Mouse (Mus musculus): ENCODE data around the gene Rrp1. TPM values are rescaled to one million over a fixed set of nuclear protein-coding genes. Genes with fewer than 3 reads are reported as not detected.
"Not testable (repeated sequence)": the region's sequence is repeated elsewhere in the genome, so short reads cannot be mapped to it uniquely, and the experiment has no call there.

Rrp1 gene
- polyA plus RNA-seq, 1 experiment from 2014 or later = 95.5 TPM

GRCm38 (mm10) chr10:78417888-78418287 lies 5.0 kb upstream of the Rrp1 start:
- Histone ChIP-seq H3K4me1 (ENCODE audit: insufficient read depth) (0 out of 2 replicates have a peak, but pooled peaks cover 5% of the 10 kb centered on the region), H3K27ac (ENCODE audit: low read depth) (no peak overlapping the region), H3K9me3 (ENCODE audit: low read length) (no peaks in the 10 kb centered on the region), H3K36me3 (replicated peaks; ENCODE audit: insufficient read depth, low read length) (no peaks in the 10 kb centered on the region), H3K4me3 (ENCODE audit: low read depth, low read length) (no peak overlapping the region), H3K9ac (replicated peaks) (no peak overlapping the region), H3K4me2 (ENCODE audit: low read depth, low read length) (no peak overlapping the region), H3K27me3 (ENCODE audit: insufficient read depth, low read length) (no peaks in the 10 kb centered on the region)
- no peak for DNase-seq
- no peak for ATAC-seq
- WGBS (ENCODE audit: insufficient replicate concordance) = 60% methylated on average over 5 of the region's 5 CpGs
- TF ChIP-seq CTCF (IDR thresholded peaks at IDR 0.05; ENCODE audit: low read depth) (no peak), EP300 (IDR thresholded peaks at IDR 0.05; ENCODE audit: low read depth) (no peak)

GRCm38 (mm10) chr10:78414936-78415335 lies 2.1 kb upstream of the Rrp1 start:
- not testable (repeated sequence) for H3K4me3 ChIP-seq (ENCODE audit: low read depth, low read length); H3K9me3 ChIP-seq (ENCODE audit: low read length); H3K9ac ChIP-seq (replicated peaks); ATAC-seq; H3K27me3 ChIP-seq (ENCODE audit: insufficient read depth, low read length); H3K4me2 ChIP-seq (ENCODE audit: low read depth, low read length); DNase-seq; H3K36me3 ChIP-seq (replicated peaks; ENCODE audit: insufficient read depth, low read length); H3K27ac ChIP-seq (ENCODE audit: low read depth)
- peaks cover 13% of the 10 kb centered on the region for H3K4me1 ChIP-seq (ENCODE audit: insufficient read depth)
- WGBS (ENCODE audit: insufficient replicate concordance) = 90% methylated on average over 3 of the region's 4 CpGs

GRCm38 (mm10) chr10:78413152-78413520 lies 293 bp upstream of the Rrp1 start:
- ATAC-seq (peak; percentile 1; the same call in 1 of the 2 replicates), DNase-seq (no peak)
- Histone ChIP-seq H3K4me3 (ENCODE audit: low read depth, low read length) (peak overlapping the region; percentile 76), H3K9me3 (ENCODE audit: low read length) (no peaks in the 10 kb centered on the region), H3K27me3 (ENCODE audit: insufficient read depth, low read length) (no peaks in the 10 kb centered on the region), H3K36me3 (replicated peaks; ENCODE audit: insufficient read depth, low read length) (peaks cover 28% of the 10 kb centered on the region), H3K27ac (ENCODE audit: low read depth) (no peak overlapping the region), H3K4me1 (ENCODE audit: insufficient read depth) (peaks cover 13% of the 10 kb centered on the region), H3K4me2 (ENCODE audit: low read depth, low read length) (peak overlapping the region; percentile 83), H3K9ac (replicated peaks) (no peak overlapping the region)
- WGBS (ENCODE audit: insufficient replicate concordance) = 41% methylated on average over 7 of the region's 7 CpGs
- no peak for TF ChIP-seq EP300 (IDR thresholded peaks at IDR 0.05; ENCODE audit: low read depth)
- TF ChIP-seq CTCF (IDR thresholded peaks at IDR 0.05; ENCODE audit: low read depth) = no peak

- H3K9me3 ChIP-seq (ENCODE audit: low read length) = no peaks in the 10 kb centered on the region
- peak overlapping the region; percentile 76 for H3K4me3 ChIP-seq (ENCODE audit: low read depth, low read length)
- no peak for TF ChIP-seq EP300 (IDR thresholded peaks at IDR 0.05; ENCODE audit: low read depth)
- TF ChIP-seq CTCF (IDR thresholded peaks at IDR 0.05; ENCODE audit: low read depth) = no peak
- peaks cover 38% of the 10 kb centered on the region for H3K36me3 ChIP-seq (replicated peaks; ENCODE audit: insufficient read depth, low read length)
- H3K27me3 ChIP-seq (ENCODE audit: insufficient read depth, low read length) = no peaks in the 10 kb centered on the region
- peak overlapping the region; percentile 74 for H3K9ac ChIP-seq (replicated peaks)
- peaks cover 11% of the 10 kb centered on the region for H3K4me1 ChIP-seq (ENCODE audit: insufficient read depth)
- DNase-seq (no peak), ATAC-seq (no peak)
- peak overlapping the region; percentile 83 for H3K4me2 ChIP-seq (ENCODE audit: low read depth, low read length)
- 12% methylated on average over 8 of the region's 8 CpGs for WGBS (ENCODE audit: insufficient replicate concordance)
- peak overlapping the region; percentile 75 for H3K27ac ChIP-seq (ENCODE audit: low read depth)
Measured at GRCm38 (mm10) chr10:78411851-78412250, 992 bp downstream of the Rrp1 start.

- Histone ChIP-seq H3K27me3 (ENCODE audit: insufficient read depth, low read length) (no peaks in the 10 kb centered on the region), H3K4me3 (ENCODE audit: low read depth, low read length) (no peak overlapping the region), H3K4me1 (ENCODE audit: insufficient read depth) (peaks cover 11% of the 10 kb centered on the region), H3K36me3 (replicated peaks; ENCODE audit: insufficient read depth, low read length) (peaks cover 62% of the 10 kb centered on the region), H3K9me3 (ENCODE audit: low read length) (no peaks in the 10 kb centered on the region), H3K27ac (ENCODE audit: low read depth) (no peak overlapping the region), H3K4me2 (ENCODE audit: low read depth, low read length) (no peak overlapping the region), H3K9ac (replicated peaks) (no peak overlapping the region)
- WGBS (ENCODE audit: insufficient replicate concordance) = 88% methylated on average over 9 of the region's 9 CpGs
- DNase-seq (no peak), ATAC-seq (no peak)
- TF ChIP-seq EP300 (IDR thresholded peaks at IDR 0.05; ENCODE audit: low read depth) (no peak), CTCF (IDR thresholded peaks at IDR 0.05; ENCODE audit: low read depth) (no peak)
Measured at GRCm38 (mm10) chr10:78409035-78409788, 3.6 kb downstream of the Rrp1 start.

GRCm38 (mm10) chr10:78407132-78407531 lies 5.7 kb downstream of the Rrp1 start:
- no peaks in the 10 kb centered on the region for H3K27me3 ChIP-seq (ENCODE audit: insufficient read depth, low read length)
- H3K36me3 ChIP-seq (replicated peaks; ENCODE audit: insufficient read depth, low read length) = peaks cover 81% of the 10 kb centered on the region
- TF ChIP-seq CTCF (IDR thresholded peaks at IDR 0.05; ENCODE audit: low read depth) (no peak), EP300 (IDR thresholded peaks at IDR 0.05; ENCODE audit: low read depth) (no peak)
- 51% methylated on average over 4 of the region's 4 CpGs for WGBS (ENCODE audit: insufficient replicate concordance)
- no peak overlapping the region for H3K4me2 ChIP-seq (ENCODE audit: low read depth, low read length)
- no peaks in the 10 kb centered on the region for H3K9me3 ChIP-seq (ENCODE audit: low read length)
- ATAC-seq (0 out of 2 replicates have a peak, but pooled peaks have one; percentile 29), DNase-seq (no peak)
- no peak overlapping the region for H3K9ac ChIP-seq (replicated peaks)
- no peak overlapping the region for H3K27ac ChIP-seq (ENCODE audit: low read depth)
- no peak overlapping the region for H3K4me3 ChIP-seq (ENCODE audit: low read depth, low read length)
- peaks cover 8% of the 10 kb centered on the region for H3K4me1 ChIP-seq (ENCODE audit: insufficient read depth)
